Mouse (Mus musculus) olfactory bulb, adult 2 months (tissue): ENCODE results near the gene Chek2.
"Not testable (repeated sequence)": the region's sequence is repeated elsewhere in the genome, so short reads cannot be mapped to it uniquely, and the experiment has no call there.

Experiments used
- CTCF ChIP-seq: fragments of 200-500 bp; IDR thresholded peaks from 2 replicates; pipeline ENCODE4 v1.5.1; 2012; ENCODE audit warnings: low read depth, mild to moderate bottlenecking, low read length, moderate library complexity; ENCODE audit not compliant: insufficient read depth
- POLR2A ChIP-seq: fragments of 200-500 bp; IDR thresholded peaks from 2 replicates; pipeline ENCODE4 v1.6.1; 2012; ENCODE audit warnings: mild to moderate bottlenecking, low read depth, low read length, moderate library complexity; ENCODE audit not compliant: insufficient read depth

- not testable (repeated sequence) for TF ChIP-seq CTCF, POLR2A
These were observed 38.7 kb downstream of the Chek2 start for GRCm38 (mm10) chr5:110878526-110878925.
